Mouse (Mus musculus) thymus, postnatal 4 days (tissue): Measurements from ENCODE around the gene Il33.
"Not testable (repeated sequence)": the region's sequence is repeated elsewhere in the genome, so short reads cannot be mapped to it uniquely, and the experiment has no call there.

Experiments
- DNase-seq: peaks from one replicate; pipeline ENCODE4 v3.0.0; 2021

Il33 gene

DNA sequence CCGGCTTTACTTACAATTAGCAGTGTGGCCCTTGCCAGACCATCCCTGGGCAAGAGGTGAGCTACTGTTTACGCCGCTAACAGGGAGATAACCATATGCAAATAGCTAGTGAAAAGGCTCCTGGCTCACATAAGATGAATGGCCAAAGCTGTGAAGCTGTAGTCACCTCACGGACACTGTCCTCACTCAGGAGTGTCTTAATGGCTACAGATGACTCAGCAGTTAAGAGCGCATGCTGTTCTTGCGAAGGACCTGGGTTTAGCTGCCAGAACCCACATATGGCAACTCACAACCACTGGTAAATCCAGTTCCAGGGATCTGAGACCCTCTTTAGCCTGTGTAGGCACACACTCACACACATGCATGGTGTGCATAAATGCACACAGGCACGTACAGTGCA lies 16.3 kb downstream of the Il33 start:
- DNase-seq: no peak

DNA sequence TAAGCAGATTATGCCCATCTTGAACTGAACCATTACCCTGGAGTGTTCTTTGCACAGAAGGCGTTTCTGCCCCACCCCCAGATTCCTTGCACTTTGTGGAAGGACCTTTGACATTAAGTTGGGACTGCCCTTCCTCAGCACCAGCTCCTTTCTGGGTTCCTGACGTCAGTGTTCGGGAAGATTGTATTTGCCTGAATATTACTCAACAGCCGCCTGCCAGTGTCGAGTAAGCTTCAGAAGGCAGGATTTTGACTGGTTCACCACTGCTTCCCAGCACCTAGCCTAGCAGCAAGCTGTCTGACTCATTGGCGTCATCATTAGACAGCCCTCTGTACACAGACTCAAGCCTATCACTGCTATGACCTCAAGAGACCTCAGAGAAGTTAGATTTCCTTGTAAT lies 17.4 kb downstream of the Il33 start:
- DNase-seq: no peak

DNA sequence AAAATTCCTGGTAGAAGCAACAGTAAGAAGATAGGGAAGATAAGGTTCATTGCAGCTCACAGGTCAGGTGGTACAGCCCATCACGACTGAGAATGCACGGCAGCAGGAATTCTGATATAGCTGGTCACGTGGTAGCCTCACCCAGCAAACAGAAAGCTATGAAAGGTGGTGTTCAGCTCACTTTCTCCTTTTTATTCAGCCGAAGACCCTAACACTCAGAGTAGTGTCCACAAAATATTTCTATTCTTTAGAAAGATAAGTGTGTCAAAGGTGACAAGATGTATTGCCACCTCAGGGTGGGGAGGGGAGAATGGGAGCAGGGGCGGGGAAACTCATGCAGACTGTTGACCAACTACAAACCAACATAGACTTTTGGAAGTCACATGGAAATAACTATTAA lies 19.5 kb downstream of the Il33 start:
- no peak for DNase-seq

DNA sequence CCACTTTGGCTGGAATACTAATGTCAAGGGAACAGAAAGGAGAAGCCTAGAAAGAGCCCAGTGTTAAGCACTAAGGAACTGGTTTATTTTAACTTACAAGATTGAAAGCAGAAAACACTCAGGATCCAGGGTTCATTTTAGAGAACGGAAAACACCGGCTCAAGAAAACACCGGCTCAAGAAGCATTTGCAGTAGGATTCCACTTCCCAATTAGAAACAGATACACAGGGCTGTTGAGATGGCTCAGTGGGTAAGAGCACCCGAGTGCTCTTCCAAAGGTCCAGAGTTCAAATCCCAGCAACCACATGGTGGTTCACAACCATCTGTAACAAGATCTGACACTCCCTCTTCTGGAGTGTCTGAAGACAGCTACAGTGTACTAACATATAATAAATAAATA lies 20.0 kb downstream of the Il33 start:
- not testable (repeated sequence) for DNase-seq

DNA sequence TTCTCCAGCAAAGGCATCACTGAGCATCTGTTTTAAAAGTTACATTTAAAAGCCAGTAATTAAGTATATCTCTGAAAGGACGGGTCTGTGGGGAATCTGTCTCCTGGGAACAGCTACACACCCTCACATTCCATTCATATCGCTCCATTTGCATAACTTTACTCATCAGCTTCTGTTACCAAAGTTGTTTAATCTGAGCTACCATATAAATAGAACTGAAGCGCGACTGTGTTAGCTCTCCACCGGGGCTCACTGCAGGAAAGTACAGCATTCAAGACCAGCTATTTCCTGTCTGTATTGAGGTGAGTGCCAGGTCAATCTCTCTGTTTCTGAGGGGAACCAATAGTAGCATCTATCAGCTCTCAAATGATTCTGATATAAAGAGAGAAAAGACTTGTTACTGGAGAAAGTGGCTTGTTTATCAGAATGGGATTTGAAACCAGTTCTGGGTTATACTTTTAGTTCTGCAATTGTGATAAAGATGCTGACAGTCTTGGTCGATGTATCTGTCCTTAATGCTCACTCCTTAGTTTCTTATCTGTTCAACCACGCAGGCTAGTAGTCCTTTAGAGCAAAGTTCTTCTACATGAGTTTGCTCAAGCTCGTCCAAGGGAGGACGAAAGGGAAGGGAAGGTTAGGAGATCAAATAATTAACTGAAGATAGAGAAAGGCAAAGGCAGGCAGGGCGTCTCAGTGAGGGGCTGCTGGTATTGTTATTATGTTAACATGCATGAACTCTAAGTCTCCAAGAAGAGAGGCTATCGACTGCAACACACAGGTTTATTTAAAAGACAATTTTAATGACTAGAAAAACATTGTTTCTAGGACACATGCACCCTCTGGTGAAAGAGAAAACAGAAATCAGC lies 20.9 kb downstream of the Il33 start:
- DNase-seq: no peak

DNA sequence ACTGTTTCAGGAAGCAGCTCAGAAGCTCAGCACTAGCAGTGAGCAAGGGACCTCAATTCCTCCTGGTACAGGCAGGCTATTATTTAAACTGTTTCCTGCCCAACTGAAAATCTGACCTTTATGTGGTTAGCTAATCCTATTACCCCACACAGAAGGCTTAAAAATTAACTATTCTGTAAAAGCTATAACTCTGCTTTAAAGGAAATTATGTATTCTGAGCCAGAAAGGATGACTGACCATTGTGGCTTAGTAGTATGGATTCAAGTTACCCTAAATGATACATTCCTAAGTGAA lies 21.5 kb downstream of the Il33 start:
- no peak for DNase-seq

DNA sequence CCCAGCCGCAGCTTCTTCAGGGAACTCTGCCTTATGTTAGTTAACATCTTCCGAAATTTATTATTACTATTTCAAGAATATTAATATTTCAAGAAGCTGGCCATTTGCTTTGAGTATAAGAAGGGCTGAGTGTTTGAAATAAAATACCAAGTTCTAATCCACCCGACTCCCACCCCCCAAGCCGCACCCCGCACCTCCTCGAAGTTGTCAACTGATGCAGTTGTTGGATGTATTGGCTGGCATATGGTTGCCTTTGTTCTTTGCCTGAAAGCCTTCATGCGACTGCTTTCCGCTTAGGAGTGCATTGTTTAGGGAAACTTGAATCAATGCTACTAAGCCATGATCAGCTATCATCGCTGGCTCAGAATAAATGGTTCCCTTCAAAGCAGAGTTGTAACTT lies 22.1 kb downstream of the Il33 start:
- no peak for DNase-seq

DNA sequence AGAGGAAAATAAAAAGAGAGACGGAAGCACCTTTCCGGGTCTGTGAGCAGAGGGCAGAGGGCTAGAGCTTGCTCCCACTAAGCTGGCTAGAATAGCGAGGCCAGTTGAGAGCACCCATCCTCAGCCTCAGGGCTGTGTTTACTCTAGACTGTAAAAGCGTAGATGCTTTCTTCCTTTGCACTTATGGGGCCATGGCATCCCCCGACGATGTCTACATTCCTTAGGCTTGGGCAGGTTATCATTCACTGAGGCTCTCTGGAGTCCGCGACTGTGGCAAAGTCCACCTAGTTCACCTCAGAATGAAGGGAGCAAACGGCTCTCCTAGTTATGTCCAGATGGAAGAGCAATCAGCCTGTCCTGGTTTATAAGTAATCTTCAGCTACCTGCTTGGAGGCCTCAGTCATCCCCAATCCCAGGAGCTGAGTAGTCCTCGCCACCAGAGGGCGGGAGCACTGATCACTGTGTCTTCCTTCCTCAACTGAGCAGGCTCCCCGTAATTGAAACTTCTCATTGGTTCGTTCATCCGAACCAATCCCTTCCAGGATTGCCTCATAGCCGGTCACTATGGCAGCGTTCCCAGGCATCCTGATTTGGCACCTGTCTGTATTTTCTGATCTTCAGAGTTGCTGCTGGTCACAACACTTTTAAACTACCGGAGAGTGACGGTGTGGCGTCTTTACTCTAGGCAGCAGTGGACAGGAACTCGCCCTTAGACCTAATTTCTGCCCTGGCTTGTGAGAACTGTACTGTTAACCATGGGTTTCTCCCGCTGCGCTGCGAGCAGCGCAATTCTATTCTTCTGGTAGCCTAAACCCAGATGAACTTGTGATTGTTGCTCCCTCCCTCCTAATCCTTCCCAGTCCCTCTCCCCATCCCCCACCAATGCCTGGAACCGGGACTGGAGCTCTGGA lies 23.2 kb downstream of the Il33 start:
- peak; percentile 71 for DNase-seq

DNA sequence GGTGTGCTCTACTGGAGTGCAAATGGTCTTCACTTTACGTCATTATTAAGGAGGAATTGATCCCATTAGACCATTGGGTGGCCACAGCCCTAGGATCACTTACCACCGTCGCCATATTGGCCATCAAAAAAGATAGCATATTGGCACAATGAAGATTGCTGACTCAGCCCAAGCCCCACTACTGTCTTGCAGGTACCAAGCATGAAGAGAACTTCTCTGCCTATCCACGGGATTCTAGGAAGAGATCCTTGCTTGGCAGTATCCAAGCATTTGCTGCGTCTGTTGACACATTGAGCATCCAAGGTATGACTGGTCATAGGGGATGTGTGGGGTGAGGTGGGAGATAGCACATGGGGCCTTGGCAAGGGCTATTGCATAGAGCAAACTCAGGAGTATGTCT lies 27.6 kb downstream of the Il33 start:
- no peak for DNase-seq

DNA sequence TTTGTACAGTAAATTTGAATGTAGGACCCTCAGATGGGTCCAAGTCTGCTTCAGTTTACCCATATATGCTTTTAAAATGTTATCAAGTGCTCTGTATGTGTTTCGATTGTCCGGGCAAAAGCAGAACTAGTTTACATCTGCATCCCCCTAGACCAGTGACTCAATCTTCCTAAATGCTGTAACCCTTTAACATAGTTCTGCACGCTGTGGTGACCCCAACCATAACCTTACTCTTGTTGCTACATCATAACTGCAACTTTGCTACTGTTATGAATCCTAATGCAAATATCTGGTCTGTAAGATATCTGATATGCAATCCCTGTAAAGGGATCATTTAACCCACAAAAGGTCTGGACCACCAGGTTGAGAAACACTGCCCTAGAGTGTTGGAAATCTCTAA lies 28.9 kb downstream of the Il33 start:
- no peak for DNase-seq

DNA sequence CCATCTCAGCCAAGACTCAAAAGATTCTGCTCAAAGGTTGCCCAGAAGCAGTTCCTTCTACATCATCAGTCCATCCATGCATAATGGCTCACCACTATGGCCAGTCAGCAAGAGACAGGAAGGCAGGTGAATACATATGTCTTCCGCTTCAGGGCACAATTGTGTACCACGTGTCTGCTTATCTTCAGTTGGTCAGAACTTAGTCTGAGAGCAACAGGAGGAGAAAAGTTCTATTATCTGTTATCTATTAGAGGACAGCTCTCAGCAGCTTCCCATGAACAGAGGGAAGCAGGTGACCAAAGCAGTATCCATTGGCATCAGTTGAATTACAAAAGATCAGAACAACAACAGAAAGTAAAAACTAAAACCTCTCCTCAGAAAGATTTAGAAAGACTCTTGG lies 30.5 kb downstream of the Il33 start:
- DNase-seq: no peak

DNA sequence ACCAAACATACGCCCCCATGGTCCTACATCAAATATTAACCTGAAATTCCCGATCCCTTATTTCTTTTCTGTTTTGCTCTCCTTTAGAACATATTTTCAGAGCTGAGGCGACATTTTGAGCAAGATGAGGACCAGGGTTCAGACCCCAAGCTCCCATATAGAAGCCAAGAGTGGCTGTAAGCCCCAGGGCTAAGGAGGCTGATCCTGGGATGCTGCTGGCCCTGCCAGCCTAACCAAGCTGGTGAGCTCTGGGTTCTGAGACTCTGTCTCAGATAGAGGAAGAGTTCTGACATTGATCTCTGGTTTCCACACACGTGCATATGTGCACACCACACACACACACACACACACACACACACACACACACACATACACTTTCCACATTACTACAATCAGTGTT lies 36.0 kb downstream of the Il33 start:
- no peak for DNase-seq

DNA sequence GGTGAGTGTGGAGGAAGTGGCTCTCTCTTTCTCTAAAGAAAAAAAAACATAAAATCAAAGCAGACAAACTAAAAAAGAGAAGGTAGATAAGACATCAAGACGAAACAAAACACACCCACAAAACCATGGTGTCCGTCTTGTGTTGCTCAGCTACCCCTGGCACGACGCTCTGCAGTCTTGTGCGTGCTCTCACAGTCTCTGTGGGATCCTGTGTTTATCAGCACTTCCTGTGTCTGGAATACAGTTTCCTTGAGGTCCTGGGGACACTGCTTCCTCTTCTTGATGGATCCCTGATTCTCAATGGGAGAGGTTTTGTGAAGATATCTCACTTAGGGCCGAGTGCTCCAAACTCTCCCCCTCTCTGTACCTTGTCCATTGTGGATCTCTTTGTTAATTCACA lies 36.9 kb downstream of the Il33 start:
- DNase-seq: no peak

DNA sequence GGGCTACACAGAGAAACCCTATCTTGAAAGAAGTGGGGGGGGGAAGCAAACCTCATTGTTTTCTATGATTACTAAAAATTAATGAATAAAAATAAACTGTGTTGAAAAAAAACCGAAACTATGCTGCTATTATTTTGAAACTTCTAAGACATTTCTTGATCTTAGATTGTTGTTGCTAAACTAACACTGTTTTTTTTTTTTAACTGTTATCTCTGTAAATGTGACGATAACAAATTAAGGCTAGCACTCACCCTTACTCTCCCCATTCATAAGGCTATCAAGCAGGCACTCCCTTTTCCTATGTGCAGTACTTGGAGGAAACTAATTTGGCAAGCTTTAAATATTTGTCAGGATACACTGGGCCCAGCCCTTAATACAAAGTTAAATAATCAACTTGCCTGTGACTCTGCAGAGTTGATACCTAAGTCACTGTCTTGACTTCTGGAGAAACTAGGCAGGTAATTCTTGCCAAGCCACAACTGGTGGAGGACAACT lies 38.7 kb downstream of the Il33 start:
- DNase-seq: no peak

DNA sequence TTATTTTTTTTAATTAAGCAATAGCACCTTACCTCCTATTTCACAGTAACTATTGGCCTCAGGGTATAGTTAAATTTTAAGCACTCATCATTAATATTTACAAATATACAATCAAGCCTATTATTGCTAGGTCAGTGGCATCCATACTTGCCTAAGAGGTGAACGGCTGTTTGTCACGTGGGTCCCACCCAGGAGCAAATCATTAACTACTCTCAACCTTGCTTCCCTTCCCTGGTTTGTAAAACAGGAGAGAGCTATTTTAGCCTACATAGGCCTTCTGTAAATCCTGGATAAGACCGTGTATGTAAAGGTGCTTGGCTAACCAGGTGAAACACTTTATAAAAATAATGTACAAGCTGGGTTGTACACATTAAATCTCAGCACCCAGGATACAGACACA lies 43.0 kb downstream of the Il33 start:
- DNase-seq: no peak

DNA sequence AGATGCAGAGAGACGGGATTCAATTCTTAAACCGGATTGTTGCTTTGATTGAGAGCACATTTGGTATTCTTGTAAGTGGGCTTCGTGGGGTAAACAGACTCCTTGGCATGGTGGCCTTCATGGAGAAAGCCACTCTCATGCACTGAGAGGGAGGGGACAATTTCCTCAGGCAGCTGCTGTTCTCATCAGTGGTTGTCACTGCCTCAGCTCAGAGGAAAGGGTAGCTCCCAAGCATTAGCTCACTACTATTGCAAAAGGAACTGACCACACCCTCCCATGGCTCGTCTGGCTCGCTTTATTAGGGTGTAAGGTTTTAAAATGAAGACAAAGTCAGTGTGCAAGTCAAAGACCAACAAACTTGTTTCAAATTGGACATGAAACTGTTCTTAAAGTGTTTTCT lies 48.5 kb downstream of the Il33 start:
- DNase-seq: no peak

DNA sequence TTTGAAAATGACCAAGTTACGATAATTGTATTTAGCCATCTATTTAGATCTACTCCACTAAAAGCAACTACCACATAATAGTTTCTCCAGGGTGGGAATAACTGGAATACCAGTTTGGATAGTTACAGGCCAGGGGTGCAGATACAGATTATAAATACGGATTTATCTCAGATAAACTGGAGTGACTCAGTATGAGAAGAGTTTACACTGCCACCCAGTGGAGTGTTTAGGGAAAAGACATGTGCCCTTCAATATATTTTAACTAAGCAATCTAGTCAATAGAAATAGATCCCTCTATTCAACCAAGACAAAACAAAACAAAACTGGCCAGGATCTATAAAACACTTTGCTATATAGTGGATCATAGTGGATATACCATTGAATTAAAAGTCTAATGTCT lies 53.9 kb downstream of the Il33 start:
- no peak for DNase-seq

DNA sequence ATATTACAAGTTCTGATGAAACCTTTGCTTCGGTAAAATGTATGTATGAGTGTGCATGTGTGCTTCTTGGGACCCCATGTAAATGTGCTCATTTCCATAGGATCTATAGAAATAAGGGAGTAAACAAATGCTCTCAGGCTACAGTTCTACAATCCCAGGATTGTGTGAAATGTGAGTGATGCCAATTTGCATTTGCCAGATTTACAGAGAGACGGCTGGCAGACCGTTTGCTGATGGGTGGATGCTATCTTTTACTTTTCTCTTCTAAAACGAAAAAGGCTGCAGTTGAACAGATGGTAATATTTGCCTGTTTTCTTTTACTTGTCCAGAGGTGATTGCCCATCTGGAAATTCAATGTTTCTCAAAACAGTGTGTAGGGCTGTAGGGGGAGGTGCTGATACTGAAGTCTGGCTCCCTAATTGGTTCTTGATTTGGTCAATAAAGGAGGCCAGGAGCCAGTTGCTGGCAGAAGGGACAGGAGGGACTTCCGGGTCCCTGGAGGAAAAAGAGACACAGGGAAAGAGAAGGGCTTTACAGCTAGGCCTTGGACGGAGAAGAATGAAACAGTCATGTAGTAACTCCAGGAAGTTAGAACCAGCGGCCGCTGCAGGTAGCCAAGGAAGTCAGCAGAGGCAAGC lies 54.7 kb downstream of the Il33 start:
- DNase-seq: no peak

DNA sequence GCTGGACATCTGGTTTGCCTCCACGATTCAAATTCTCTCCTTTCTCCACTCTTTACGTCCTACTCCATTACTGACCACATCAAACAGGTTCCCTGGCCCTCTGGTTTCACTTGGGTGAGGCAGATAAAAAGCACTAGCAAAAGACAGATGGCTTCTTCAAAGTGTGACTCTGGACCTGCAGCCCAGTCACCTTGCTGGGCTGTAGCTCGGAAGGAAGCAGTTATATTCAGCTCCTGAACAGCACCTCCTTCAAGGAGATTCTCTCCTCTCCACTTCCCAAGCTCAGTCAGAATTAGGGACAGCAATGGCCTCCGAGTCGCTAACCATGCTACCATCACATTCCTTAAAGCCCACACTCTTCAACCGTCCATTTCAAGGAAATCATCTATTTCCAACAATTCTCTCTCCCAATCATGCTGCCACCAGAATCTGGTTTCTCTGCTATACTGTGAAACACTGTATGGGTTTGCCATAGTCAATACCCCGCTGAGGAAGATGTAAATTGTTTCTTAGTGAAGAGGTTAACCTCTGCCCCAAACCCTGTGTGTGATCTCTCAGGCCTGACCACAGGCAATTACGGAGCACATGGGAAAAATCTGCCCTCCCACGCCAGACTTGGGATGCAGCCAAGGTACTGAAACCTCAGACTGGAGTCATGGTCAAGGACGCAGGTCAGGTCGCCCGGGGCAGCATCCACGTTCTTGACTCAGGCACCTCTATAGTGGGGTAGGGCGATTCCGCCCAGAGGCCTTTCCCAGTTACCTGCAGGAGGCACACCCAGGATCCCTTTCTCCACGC lies 59.5 kb downstream of the Il33 start:
- no peak for DNase-seq

DNA sequence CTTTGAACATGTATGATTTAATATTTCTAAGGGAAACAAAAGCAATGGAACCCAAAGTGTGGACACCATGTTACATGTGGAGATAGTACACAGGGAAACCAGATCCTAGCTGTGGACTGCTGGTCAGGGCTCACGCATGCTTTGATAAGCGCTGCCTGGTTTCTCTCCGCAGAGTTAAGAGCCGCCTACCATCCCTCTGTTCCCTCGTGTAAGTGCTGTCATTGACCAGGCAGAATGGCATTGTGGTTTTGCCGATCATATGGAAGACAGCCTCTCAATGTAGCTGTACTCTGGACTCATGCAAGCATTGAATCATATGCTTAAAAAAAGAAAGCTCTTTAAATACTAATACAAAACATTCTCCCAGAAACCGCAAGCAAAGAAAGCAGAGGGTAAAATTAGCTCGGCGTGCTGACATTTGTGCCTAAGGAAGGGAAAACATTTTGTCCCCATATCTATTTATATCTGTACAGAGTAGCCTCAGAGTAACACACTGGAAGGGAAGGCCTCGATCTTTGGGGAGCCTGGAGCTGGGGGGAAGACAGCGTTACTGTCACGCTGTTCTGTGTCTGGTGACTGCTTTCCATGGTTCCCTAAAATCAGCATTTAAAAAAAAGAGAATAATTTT lies 61.7 kb downstream of the Il33 start:
- no peak for DNase-seq

DNA sequence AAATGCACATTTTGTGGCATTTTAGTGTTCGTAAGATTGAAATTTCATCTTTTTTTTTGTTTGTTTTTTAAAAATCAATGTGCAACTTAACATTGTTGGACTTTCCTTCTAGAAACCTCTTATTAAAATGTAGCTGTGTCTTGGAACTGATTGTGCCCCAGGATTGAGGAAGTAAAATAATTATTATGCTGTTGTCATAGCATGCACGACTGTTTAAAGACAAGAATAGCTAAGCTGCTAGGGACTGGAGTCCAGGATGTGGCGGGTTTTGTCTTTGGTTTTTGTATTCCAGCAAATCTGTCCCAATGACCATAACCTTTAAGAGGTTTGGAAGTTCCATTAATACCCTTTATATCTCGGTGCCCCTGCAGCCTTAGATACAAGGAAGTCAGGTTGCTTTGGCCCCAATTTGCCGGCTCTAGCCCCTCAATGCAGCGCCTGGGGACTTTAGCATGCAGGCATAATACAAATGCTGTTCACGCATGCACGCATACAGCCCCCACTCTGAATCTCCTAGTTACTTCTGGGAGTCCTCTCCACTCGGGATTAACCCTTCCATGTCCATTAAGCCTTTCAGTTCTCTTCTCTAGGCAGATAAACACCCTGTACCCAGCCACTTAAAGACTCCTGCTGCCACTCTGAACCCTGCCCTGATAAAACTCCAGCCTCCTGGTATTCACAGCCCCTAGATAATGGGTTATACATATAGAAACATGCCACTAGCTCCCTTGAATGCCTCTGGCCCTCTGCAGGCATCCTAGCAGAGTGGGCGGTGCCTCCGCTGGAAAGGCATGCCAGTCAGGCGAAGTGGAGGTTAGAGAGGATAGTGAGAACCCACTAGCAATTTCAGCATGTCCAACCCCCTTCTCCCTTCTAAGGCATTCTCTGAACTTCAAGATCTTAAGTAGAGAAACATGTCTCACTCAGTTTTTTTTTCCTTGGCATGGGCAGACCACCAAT lies 75.8 kb downstream of the Il33 start:
- no peak for DNase-seq
